Mouse (Mus musculus) neural tube, embryonic 12.5 days (tissue): ENCODE data around the gene Drosha. TPM values are rescaled to one million over a fixed set of nuclear protein-coding genes. Genes with fewer than 3 reads are reported as not detected.

ENCODE experiments used
- ATAC-seq: fragments of 200-750 bp; cut with Nextera tagmentation; 2 replicates; pipeline ENCODE4 v1.8.0; 2017; ENCODE audit warnings: low read depth, mild to moderate bottlenecking, moderate TSS enrichment, moderate library complexity; ENCODE audit not compliant: low FRiP score
- H3K27ac ChIP-seq: fragments of 300-500 bp; sonication (generic); 2 replicates; pipeline ENCODE4 v1.5.1; 2016
- H3K27me3 ChIP-seq: fragments of 300-500 bp; sonication (generic); replicated peaks from 2 replicates; pipeline ENCODE4 v1.6.1; 2016; ENCODE audit warnings: mild to moderate bottlenecking
- H3K36me3 ChIP-seq: fragments of 300-500 bp; sonication (generic); 2 replicates; pipeline ENCODE4 v1.6.1; 2016; ENCODE audit warnings: mild to moderate bottlenecking
- H3K4me1 ChIP-seq: fragments of 300-500 bp; sonication (generic); 2 replicates; pipeline ENCODE4 v1.6.1; 2016
- H3K4me2 ChIP-seq: fragments of 300-500 bp; sonication (generic); replicated peaks from 2 replicates; pipeline ENCODE4 v1.6.1; 2016; ENCODE audit warnings: mild to moderate bottlenecking
- H3K4me3 ChIP-seq: fragments of 300-500 bp; sonication (generic); 2 replicates; pipeline ENCODE4 v1.5.1; 2016
- H3K9ac ChIP-seq: fragments of 300-500 bp; sonication (generic); 2 replicates; pipeline ENCODE4 v1.6.1; 2016; ENCODE audit warnings: mild to moderate bottlenecking
- H3K9me3 ChIP-seq: fragments of 300-500 bp; sonication (generic); 2 replicates; pipeline ENCODE4 v1.6.1; 2016; ENCODE audit warnings: mild to moderate bottlenecking
- WGBS: fragments of 180-500 bp; shearing (Covaris S2); methylation state at CpG from one replicate; pipeline ENCODE4 v1.1.7; 2016; 5-methylcytosine and 5-hydroxymethylcytosine counted together
- polyA plus RNA-seq: library from polyadenylated mRNA; unstranded; fragments of >200 nt; fragmentation: Nextera tagmentation; extraction: Ambion mirVana; gene quantifications from 2 replicates; pipeline ENCODE4 v1.2.1, GENCODE M21; 2016

Gene Drosha
- polyA plus RNA-seq, 1 experiment from 2014 or later: 64.7 TPM

GRCm38 (mm10) chr15:12840737-12841136 is 16.1 kb downstream of the Drosha start:
- Histone ChIP-seq H3K27ac (no peak overlapping the region), H3K4me1 (no peaks in the 10 kb centered on the region), H3K27me3 (no peaks in the 10 kb centered on the region), H3K36me3 (peaks cover 86% of the 10 kb centered on the region), H3K9ac (no peak overlapping the region), H3K9me3 (no peaks in the 10 kb centered on the region), H3K4me3 (no peak overlapping the region), H3K4me2 (no peak overlapping the region)
- 96% methylated on average over 11 of the region's 11 CpGs for WGBS
- ATAC-seq: no peak

DNA sequence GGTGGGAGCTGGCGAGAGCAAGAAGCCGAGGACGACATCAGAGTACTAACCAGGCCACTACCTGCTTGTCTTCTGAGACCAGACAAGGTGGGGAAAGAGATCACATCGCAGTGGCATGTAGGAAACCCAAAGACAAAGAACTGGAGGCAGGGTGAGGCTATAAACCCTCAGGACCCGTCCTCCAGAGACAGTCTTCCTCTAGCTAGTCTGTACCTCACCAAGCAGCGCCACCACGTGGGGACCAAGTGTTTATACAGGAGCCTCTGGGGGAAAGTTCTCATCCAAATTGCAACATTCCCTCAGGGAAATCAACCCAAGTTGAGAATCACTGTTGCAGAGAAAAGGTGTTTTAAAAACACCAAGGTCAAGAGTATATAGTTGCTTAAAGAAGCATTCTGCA is 18.2 kb downstream of the Drosha start:
- 81% methylated on average over 7 of the region's 7 CpGs for WGBS
- no peak overlapping the region for H3K9ac ChIP-seq
- ATAC-seq: no peak
- peaks cover 88% of the 10 kb centered on the region for H3K36me3 ChIP-seq
- no peaks in the 10 kb centered on the region for H3K27me3 ChIP-seq
- H3K4me1 ChIP-seq: no peaks in the 10 kb centered on the region
- no peak overlapping the region for H3K4me2 ChIP-seq
- H3K4me3 ChIP-seq: no peak overlapping the region
- no peak overlapping the region for H3K27ac ChIP-seq
- H3K9me3 ChIP-seq: no peaks in the 10 kb centered on the region

DNA sequence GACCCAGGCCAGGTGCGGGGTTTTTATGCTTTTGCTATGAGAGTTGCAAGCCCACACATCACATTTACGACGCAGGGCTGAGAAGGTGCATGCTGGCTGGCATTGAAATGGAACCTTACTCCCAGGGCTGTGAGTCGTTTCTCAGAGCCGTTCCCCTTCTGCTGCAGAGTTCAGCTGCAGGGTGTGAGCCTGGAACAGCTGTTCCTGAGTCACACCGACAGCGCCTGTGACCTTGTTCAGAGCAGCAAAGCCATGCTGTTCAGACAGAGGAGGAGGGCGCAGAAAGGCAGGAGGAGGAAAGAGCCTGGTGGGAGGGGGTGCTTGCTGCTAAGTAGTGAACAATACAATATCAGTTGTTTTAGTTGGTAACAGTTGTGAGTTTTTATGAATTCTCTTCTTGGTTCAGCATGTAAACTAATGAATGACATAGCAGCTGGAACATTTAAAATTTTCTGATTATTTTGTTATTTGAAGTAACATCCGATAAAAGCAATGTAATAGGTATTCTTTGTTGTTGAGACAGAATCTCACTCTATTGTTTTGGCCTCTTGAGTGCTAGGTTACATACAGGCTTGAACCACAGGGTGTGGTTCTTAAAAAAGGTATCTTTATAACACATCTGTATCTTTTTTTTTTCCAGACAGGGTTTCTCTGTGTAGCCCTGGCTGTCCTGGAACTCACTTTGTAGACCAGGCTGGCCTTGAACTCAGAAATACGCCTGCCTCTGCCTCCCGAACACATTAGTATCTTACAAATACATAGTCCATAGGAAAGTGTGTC is 23.8 kb downstream of the Drosha start:
- no peak for ATAC-seq
- Histone ChIP-seq H3K9me3 (no peaks in the 10 kb centered on the region), H3K4me2 (no peak overlapping the region), H3K4me1 (no peaks in the 10 kb centered on the region), H3K36me3 (peaks cover 87% of the 10 kb centered on the region), H3K27me3 (no peaks in the 10 kb centered on the region), H3K9ac (no peak overlapping the region), H3K27ac (no peak overlapping the region), H3K4me3 (no peak overlapping the region)
- WGBS: 77% methylated on average over 11 of the region's 11 CpGs

DNA sequence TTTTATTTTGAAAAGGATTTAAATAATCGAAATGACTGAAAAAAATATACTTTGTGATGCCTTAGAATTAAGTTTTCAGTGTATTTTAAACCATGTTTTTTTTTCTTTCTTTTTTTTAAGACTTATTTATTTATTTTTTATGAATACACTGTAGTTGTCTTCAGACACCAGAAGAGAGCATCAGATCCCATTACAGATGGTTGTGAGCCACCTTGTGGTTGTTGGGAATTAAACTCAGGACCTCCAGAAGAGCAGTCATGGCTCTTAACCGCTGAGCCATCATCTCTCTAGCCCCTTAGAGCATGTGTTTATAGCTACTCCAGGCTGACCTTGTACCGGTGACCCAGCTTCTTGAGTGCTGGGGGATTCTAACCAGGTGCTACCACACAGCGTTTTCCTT is 24.8 kb downstream of the Drosha start:
- Histone ChIP-seq H3K9ac (no peak overlapping the region), H3K4me3 (no peak overlapping the region), H3K9me3 (no peaks in the 10 kb centered on the region), H3K4me1 (no peaks in the 10 kb centered on the region), H3K27me3 (no peaks in the 10 kb centered on the region), H3K27ac (no peak overlapping the region), H3K36me3 (peaks cover 87% of the 10 kb centered on the region), H3K4me2 (no peak overlapping the region)
- WGBS: 88% methylated on average over 4 of the region's 4 CpGs
- ATAC-seq: no peak

DNA sequence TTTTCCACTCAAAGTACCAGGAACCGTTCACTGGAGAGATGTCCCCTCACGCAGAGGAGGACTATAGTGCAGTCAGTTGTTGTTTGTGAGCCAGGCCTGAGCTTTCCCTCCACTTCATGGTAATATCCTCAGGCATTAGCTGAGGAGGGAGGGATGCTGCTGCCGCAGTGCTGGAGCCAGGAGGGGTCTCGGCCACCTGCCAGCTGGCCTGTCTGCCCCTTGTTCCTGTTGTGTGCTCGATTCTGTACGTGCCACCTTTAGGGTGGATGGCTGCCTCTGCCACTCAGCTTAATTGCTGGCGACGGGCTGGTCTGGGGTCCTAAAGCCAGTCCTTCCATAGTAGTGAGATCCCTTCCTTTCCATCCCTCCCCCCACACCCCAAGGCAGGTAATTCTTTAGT is 28.9 kb downstream of the Drosha start:
- Histone ChIP-seq H3K9me3 (no peaks in the 10 kb centered on the region), H3K4me3 (no peak overlapping the region), H3K4me1 (no peaks in the 10 kb centered on the region), H3K27me3 (no peaks in the 10 kb centered on the region), H3K9ac (no peak overlapping the region), H3K4me2 (no peak overlapping the region), H3K27ac (no peak overlapping the region), H3K36me3 (peaks cover 86% of the 10 kb centered on the region)
- WGBS: 96% methylated on average over 8 of the region's 8 CpGs
- no peak for ATAC-seq

DNA sequence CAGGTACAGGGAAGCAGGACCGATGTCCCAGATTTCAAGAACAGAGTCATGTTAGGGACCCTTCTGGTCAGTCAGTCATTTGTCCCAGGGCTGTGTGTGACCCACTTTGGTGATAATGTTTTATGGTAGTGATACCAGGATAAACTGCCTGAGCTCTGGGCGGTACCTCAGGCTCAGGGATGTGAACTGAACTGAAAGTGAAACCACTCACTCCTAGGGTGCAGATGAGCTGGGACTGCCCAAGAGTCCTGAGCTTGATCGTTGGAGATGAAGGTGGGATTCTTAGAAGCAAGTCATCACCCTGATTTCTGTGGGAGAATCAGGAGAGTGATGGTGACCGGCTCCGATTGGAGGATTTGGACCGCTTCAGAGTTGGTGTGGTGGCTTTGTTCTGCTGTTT is 32.2 kb downstream of the Drosha start:
- peaks cover 81% of the 10 kb centered on the region for H3K36me3 ChIP-seq
- no peak for ATAC-seq
- H3K27me3 ChIP-seq: no peaks in the 10 kb centered on the region
- 97% methylated on average over 6 of the region's 6 CpGs for WGBS
- no peak overlapping the region for H3K4me2 ChIP-seq
- H3K27ac ChIP-seq: no peak overlapping the region
- H3K4me3 ChIP-seq: no peak overlapping the region
- H3K9ac ChIP-seq: no peak overlapping the region
- H3K4me1 ChIP-seq: no peaks in the 10 kb centered on the region
- H3K9me3 ChIP-seq: no peaks in the 10 kb centered on the region

- no peaks in the 10 kb centered on the region for H3K27me3 ChIP-seq
These were observed 33.4 kb downstream of the Drosha start for GRCm38 (mm10) chr15:12857840-12858516.

GRCm38 (mm10) chr15:12858645-12859044 is 34.0 kb downstream of the Drosha start:
- Histone ChIP-seq H3K36me3 (peaks cover 72% of the 10 kb centered on the region), H3K4me1 (no peaks in the 10 kb centered on the region), H3K9me3 (no peaks in the 10 kb centered on the region), H3K27me3 (no peaks in the 10 kb centered on the region), H3K9ac (no peak overlapping the region), H3K27ac (no peak overlapping the region), H3K4me3 (no peak overlapping the region), H3K4me2 (no peak overlapping the region)
- 93% methylated on average over 3 of the region's 3 CpGs for WGBS
- ATAC-seq: no peak

More at GRCm38 (mm10) chr15:12857840-12858516, 33.4 kb downstream of the Drosha start:
- H3K4me1 ChIP-seq: no peaks in the 10 kb centered on the region
- no peak overlapping the region for H3K4me3 ChIP-seq
- no peak overlapping the region for H3K9ac ChIP-seq
- no peaks in the 10 kb centered on the region for H3K9me3 ChIP-seq
- H3K4me2 ChIP-seq: no peak overlapping the region
- no peak for ATAC-seq
- H3K36me3 ChIP-seq: peaks cover 76% of the 10 kb centered on the region
- no peak overlapping the region for H3K27ac ChIP-seq
- 92% methylated on average over 12 of the region's 12 CpGs for WGBS

- no peaks in the 10 kb centered on the region for H3K9me3 ChIP-seq
- no peak overlapping the region for H3K9ac ChIP-seq
- no peak overlapping the region for H3K27ac ChIP-seq
- H3K27me3 ChIP-seq: no peaks in the 10 kb centered on the region
- no peak overlapping the region for H3K4me3 ChIP-seq
- no peak overlapping the region for H3K4me2 ChIP-seq
- H3K4me1 ChIP-seq: no peaks in the 10 kb centered on the region
- WGBS: 90% methylated on average over 3 of the region's 3 CpGs
- peaks cover 55% of the 10 kb centered on the region for H3K36me3 ChIP-seq
- no peak for ATAC-seq
These were observed 37.4 kb downstream of the Drosha start for GRCm38 (mm10) chr15:12862061-12862460.

DNA sequence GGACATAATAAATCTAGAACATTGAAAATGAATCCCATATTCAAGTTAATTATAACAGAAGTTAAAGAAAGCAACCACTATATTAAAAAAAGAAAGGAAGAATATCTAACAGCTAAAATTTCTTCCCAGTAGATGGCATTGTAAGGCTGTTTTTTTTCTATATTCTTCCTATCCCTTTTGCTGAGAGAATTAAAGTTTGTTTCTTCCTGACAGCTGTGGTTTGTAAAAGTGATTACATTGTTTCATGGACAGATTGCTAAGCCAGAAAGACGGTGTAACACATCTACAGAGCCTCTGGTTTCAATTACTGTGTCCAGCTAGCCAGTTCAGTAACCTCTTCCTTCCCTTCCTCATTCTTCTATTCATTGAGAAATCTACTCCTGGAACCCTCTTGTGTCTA is 39.1 kb downstream of the Drosha start:
- Histone ChIP-seq H3K4me3 (no peak overlapping the region), H3K27ac (no peak overlapping the region), H3K36me3 (peaks cover 54% of the 10 kb centered on the region), H3K4me2 (no peak overlapping the region), H3K9me3 (no peaks in the 10 kb centered on the region), H3K27me3 (no peaks in the 10 kb centered on the region), H3K4me1 (no peaks in the 10 kb centered on the region), H3K9ac (no peak overlapping the region)
- 87% methylated on average over 1 of the region's 1 CpGs for WGBS
- no peak for ATAC-seq

GRCm38 (mm10) chr15:12865595-12866314 is 41.1 kb downstream of the Drosha start:
- Histone ChIP-seq H3K27me3 (no peaks in the 10 kb centered on the region), H3K9ac (no peak overlapping the region), H3K4me1 (no peaks in the 10 kb centered on the region), H3K27ac (no peak overlapping the region), H3K9me3 (no peaks in the 10 kb centered on the region), H3K36me3 (peaks cover 45% of the 10 kb centered on the region), H3K4me2 (no peak overlapping the region), H3K4me3 (no peak overlapping the region)
- 86% methylated on average over 7 of the region's 7 CpGs for WGBS
- no peak for ATAC-seq

- WGBS: 65% methylated on average over 8 of the region's 8 CpGs
- Histone ChIP-seq H3K27me3 (no peaks in the 10 kb centered on the region), H3K27ac (no peak overlapping the region), H3K4me3 (no peak overlapping the region), H3K4me1 (no peaks in the 10 kb centered on the region), H3K9ac (no peak overlapping the region), H3K4me2 (no peak overlapping the region), H3K9me3 (no peaks in the 10 kb centered on the region), H3K36me3 (peaks cover 42% of the 10 kb centered on the region)
- no peak for ATAC-seq
These were observed 42.7 kb downstream of the Drosha start for GRCm38 (mm10) chr15:12867269-12867668.
